Mouse (Mus musculus) heart, embryonic 10.5 days (tissue): ENCODE measurements at regions not wholly inside any gene's neighbourhood (a gene's known extent, or its start where the extent isn't known, plus 50 kb on each side); places are given as distances from the start of the nearest gene placed in this dataset.

Source experiments
- DNase-seq: peaks from one replicate; pipeline ENCODE4 v3.0.0-alpha.2; 2017; ENCODE audit warnings: low spot score
- H3K27ac ChIP-seq: fragments of 300-500 bp; sonication (generic); 2 replicates; pipeline ENCODE4 v1.5.1; 2016; ENCODE audit warnings: mild to moderate bottlenecking
- H3K27me3 ChIP-seq: fragments of 300-500 bp; sonication (generic); 2 replicates; pipeline ENCODE4 v1.6.1; 2016; ENCODE audit warnings: mild to moderate bottlenecking; ENCODE audit not compliant: poor library complexity, insufficient read depth, severe bottlenecking
- H3K36me3 ChIP-seq: fragments of 300-500 bp; sonication (generic); 2 replicates; pipeline ENCODE4 v1.6.1; 2016; ENCODE audit warnings: mild to moderate bottlenecking, moderate library complexity
- H3K4me1 ChIP-seq: fragments of 300-500 bp; sonication (generic); 2 replicates; pipeline ENCODE4 v1.6.1; 2016; ENCODE audit warnings: mild to moderate bottlenecking
- H3K4me3 ChIP-seq: fragments of 300-500 bp; sonication (generic); 2 replicates; pipeline ENCODE4 v1.5.1; 2016; ENCODE audit warnings: mild to moderate bottlenecking, moderate library complexity
- H3K9me3 ChIP-seq: fragments of 300-500 bp; sonication (generic); 2 replicates; pipeline ENCODE4 v1.6.1; 2016; ENCODE audit warnings: mild to moderate bottlenecking, moderate library complexity
- WGBS: fragments of 180-500 bp; shearing (Covaris S2); methylation state at CpG from one replicate; pipeline ENCODE4 v1.1.7; 2016; 5-methylcytosine and 5-hydroxymethylcytosine counted together

DNA sequence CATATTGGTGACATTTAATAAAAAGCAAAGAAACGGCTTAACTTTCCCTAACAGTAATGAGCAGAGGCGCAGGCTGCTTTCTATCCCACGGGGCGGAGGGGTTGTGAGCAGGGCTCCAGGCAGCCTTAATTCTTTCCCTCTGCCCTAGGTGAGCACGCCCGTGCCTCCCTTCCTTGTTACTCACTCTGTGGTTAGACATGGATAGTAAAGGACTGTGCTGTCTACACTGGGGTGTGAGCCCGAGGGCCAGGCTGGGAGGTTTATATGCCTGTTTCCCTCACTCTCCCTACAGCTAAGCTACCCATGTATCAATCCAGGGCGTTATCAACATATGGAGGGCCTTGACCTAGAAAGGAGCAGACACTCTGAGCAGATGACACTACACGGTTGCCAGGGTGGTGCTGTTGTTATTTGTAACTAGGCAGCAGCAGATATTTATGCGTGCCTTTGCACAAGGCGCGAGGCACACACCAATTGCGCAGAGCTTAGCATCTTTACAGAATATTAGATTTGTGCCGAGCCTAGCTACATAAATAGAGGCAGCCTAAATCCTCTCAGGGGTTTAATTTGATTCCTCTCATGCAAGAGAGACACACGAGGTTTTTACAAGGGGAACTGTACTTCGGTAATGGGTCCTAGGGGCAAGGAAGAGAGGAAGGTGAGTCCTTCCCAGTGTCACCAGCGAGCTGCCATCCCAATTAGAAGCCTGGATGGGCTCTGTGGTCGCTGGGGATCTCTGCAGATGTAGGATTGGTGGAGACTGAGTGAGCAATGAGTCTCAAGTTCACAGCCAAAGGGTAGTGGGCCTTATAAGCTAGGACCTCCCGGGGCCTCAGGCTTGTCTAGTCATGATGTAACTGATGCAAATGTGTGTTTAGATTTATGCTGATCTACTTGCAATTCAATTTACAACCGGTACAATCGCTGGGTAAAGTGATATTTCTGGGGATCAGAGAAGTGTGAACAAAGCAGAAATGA lies 278.6 kb upstream of the Kazn start:
- WGBS, result 75% methylated on average over 21 of the region's 21 CpGs

DNA sequence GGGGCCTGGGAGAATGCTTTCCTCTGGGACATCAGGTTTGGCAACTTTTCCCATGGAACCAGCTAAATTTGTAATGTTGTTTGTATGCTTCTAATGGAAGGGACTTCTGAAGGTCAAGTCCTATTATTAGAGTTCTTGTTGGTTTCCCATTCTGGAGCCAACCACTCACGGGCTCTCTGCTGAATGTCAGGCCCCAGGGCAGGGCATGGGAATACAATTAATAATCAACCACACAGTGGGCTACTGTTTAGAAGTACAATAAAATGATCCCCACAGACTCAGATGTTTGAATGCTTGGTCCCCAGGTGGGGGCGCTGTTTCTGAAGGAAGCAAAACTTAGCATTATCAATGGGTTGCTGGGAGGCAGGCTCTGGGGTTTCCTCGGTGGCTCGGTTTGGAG lies 275.6 kb upstream of the Kazn start:
- Histone ChIP-seq H3K27me3 (no peaks in the 10 kb centered on the region), H3K27ac (no peak overlapping the region), H3K4me1 (no peaks in the 10 kb centered on the region), H3K36me3 (no peaks in the 10 kb centered on the region), H3K9me3 (peaks cover 6% of the 10 kb centered on the region; the same call in 1 of the 2 replicates), H3K4me3 (no peak overlapping the region)
- no peak for DNase-seq
- 81% methylated on average over 4 of the region's 4 CpGs for WGBS

More for the DNA sequence above, 278.6 kb upstream of the Kazn start:
- H3K9me3 ChIP-seq, result peaks cover 3% of the 10 kb centered on the region; the same call in 1 of the 2 replicates
- H3K36me3 ChIP-seq, result no peaks in the 10 kb centered on the region
- H3K4me3 ChIP-seq, result no peak overlapping the region
- H3K4me1 ChIP-seq, result no peaks in the 10 kb centered on the region
- no peak overlapping the region for H3K27ac ChIP-seq
- H3K27me3 ChIP-seq, result no peaks in the 10 kb centered on the region
- DNase-seq, result no peak

DNA sequence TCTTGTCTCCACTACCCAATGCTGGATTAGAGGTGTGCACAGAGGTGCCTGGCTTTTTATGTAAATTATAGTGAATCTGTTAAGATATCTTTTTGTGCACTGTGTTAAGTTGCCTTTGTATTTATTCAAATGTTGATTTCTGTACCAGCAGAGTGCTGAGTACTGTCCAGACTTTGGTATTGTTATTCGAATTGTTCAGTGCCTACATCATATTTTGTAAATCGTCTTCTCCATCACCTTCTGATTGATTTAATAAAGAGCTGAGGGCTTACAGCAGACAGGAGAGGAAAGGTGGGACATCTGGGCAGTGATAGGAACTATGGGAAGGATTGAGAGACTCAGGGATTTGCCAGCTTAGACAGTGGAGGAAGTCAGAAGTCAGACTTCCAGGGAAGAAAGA lies 270.2 kb upstream of the Kazn start:
- Histone ChIP-seq H3K4me3 (no peak overlapping the region), H3K9me3 (peaks cover 3% of the 10 kb centered on the region; the same call in 1 of the 2 replicates), H3K4me1 (no peaks in the 10 kb centered on the region), H3K27me3 (peaks cover 28% of the 10 kb centered on the region), H3K36me3 (no peaks in the 10 kb centered on the region), H3K27ac (no peak overlapping the region)
- DNase-seq, result no peak
- WGBS, result 75% methylated on average over 2 of the region's 2 CpGs

DNA sequence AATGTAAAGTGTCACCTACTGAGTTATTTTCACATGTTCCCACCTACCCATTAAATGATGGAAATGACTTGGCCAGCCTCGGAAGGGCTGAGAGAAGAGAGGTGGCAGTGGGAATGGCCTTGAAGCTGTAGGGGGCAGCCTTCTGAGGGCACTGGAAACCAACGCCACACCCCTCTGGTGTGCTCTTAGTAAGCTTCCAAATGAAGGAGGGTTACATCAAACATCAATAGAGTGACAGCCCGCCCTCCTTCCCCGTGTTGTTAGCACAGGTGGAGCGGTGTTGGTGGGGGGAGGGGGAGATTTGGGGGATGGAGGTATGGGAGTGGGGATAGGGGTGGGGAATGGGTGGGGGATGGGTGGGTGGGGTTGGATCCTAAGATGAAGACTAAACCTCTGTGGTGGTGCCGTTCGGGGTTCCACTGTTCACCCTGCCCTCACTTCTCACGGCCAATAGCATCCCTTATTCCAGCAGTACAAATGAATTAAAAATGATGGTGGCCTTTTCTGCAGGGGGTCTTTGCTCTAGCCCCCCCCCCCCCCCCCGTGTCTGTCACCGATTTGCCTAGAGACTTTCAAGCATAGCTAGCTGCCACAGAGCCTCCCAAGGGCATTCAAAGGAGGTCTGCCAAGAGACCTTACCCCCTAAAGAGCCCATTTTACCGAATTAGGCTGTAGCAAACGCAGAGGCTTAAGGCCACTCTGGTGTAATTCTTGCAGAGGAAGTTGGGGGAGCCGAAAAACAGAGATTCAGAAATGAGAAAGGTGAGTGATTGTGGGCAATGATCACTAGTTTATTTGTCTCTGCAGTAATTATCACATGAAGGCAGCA lies 267.4 kb upstream of the Kazn start:
- H3K36me3 ChIP-seq, result no peaks in the 10 kb centered on the region
- no peak for DNase-seq
- no peak overlapping the region for H3K4me3 ChIP-seq
- no peak overlapping the region for H3K27ac ChIP-seq
- no peaks in the 10 kb centered on the region for H3K4me1 ChIP-seq
- 8% methylated on average over 13 of the region's 13 CpGs for WGBS
- H3K27me3 ChIP-seq, result peaks cover 28% of the 10 kb centered on the region
- H3K9me3 ChIP-seq, result no peaks in the 10 kb centered on the region

DNA sequence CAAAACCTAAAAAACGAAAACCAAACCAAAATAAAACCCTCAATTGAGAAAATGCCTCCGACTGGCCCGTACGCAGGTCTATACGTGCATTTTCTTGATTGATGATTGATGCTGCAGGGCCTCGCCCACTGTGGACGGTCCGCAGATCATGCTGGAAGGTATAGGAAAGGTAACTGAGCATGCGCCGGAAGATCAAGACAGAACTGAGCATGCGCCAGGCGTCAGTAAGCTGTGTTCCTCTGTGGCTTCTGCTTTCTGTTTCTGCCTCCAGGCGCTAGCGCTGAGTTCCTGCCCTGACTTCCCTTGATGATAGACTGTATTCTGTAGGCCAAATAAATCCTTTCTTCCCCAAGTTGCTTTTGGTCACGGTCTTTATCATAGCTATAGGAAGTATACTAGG lies 264.6 kb upstream of the Kazn start:
- Histone ChIP-seq H3K4me3 (no peak overlapping the region), H3K4me1 (no peaks in the 10 kb centered on the region), H3K27ac (no peak overlapping the region), H3K27me3 (peaks cover 28% of the 10 kb centered on the region), H3K9me3 (no peaks in the 10 kb centered on the region), H3K36me3 (no peaks in the 10 kb centered on the region)
- DNase-seq, result no peak
- 89% methylated on average over 15 of the region's 15 CpGs for WGBS

DNA sequence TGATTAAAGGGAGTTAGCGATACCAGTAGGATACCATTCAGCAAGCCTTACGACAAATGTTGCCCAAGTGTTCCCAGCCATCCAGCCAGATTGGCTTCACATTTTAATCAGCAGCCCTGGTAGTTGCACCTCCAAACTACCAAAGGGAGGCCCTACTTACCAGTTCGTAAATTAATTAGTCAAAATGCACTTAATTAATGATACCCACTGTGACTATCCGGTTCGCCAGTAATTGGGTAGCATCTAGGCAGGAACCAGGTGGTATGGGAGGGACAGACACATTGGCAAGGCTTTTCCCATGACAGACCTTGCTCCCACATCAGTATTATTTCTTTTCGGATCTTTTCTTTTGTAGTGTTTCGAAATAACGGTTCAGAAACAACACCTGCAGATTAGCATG lies 262.0 kb upstream of the Kazn start:
- DNase-seq, result no peak
- WGBS, result 78% methylated on average over 8 of the region's 8 CpGs

DNA sequence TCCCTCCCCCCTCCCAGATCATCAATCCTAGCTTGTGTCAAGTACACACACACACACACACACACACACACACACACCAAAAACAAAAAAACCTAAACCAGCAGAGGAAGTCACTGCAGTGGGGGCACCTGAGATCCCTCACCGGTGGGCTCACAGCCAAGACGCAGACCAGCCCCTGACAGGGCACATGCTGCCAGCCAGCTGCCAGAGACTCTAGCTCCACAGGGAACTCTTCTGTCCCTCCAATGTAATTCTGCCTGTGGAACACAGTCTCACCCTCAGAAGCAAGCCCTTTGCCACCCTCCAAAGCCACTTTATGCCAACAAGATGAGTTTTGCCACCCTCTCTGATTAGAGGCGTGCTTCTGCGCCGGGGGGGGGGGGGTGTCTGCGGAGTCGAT lies 261.3 kb upstream of the Kazn start:
- Histone ChIP-seq H3K27me3 (peaks cover 41% of the 10 kb centered on the region), H3K4me3 (no peak overlapping the region), H3K27ac (no peak overlapping the region), H3K9me3 (no peaks in the 10 kb centered on the region), H3K4me1 (peaks cover 6% of the 10 kb centered on the region; the same call in 1 of the 2 replicates), H3K36me3 (no peaks in the 10 kb centered on the region)
- DNase-seq, result no peak
- 86% methylated on average over 7 of the region's 7 CpGs for WGBS

More for the DNA sequence above, 262.0 kb upstream of the Kazn start:
- Histone ChIP-seq H3K36me3 (no peaks in the 10 kb centered on the region), H3K4me3 (no peak overlapping the region), H3K27ac (no peak overlapping the region), H3K4me1 (peaks cover 6% of the 10 kb centered on the region; the same call in 1 of the 2 replicates), H3K9me3 (no peaks in the 10 kb centered on the region), H3K27me3 (peaks cover 41% of the 10 kb centered on the region)

DNA sequence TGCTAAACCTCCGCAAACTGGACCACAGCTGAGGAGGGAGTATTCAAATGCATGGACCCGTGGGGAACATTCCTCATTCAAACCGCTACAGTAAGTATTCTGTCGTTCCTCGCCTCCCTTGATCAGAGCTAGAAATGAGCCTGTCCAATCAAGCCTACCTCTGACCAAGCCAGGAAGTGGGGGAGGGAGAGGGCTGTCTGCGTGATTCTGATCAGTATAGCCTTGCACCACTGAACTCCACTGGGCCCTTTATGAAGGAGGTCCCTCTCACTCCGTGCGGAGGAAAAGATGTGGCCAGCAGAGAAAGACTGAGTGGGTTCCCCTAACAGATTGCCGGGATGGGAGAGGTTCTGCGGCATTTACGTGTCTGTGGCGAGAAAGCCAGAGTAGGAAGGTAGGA lies 257.4 kb upstream of the Kazn start:
- Histone ChIP-seq H3K4me3 (no peak overlapping the region), H3K4me1 (peaks cover 9% of the 10 kb centered on the region; the same call in 1 of the 2 replicates), H3K27ac (no peak overlapping the region), H3K36me3 (no peaks in the 10 kb centered on the region), H3K9me3 (no peaks in the 10 kb centered on the region), H3K27me3 (peaks cover 44% of the 10 kb centered on the region)
- WGBS, result 45% methylated on average over 12 of the region's 12 CpGs
- DNase-seq, result no peak

DNA sequence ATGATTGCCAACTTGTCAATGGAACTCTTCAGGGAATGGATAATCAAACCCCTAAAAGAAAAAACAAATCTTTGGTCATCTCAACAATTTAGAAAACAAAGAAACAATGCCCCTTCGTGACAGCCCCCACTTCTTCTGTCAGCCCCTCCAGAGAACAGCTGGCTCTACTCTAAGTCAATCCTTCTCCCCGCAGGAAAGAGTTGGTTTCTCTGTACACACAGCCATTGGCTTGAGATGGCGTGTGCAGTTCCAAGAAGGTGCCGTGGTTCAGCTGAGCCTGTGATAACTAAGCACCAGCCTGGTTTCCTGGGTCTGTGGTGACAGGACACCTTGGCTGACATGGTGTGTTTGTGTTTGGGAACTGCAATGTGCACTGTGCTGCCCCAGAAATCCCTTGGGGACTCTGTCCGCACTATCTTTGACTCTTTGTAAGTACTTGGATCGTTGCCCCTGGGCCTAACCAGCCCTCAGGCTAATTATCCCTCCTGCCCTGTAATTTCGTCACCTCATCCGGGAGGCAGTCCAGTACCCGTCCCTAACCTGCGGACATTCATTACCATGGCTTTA lies 253.8 kb upstream of the Kazn start:
- peaks cover 43% of the 10 kb centered on the region for H3K27me3 ChIP-seq
- DNase-seq, result no peak
- 50% methylated on average over 10 of the region's 10 CpGs for WGBS

DNA sequence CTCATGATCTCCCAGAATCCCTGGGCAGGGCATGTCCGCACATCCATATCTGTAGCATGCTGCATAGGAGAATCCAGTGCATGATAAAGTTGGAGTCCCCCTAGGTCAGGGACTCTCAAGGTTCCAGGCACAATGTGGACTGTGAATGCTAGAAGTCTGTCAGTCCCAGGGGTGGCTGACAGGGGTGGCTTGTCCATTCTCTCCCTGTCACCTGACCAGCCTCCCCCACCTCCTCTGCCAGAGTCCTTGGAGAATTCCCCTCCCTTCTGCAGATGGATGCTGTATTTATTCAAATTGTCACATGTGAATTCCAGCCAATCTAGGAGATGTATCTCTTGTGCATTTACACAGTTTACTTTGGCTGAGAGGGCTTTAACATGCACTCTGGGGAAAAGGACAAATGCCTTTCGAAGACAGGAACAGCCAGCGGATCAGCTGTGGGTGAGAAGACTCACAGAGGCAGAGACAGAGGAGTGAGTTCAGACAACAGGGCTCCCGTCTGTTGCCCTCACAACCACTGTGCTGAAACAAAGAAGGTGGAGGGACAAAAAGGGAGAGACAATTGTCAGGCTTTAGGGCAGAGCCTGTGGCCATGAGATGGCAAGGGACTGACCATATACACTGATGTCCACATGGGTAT lies 246.7 kb upstream of the Kazn start:
- no peak for DNase-seq
- no peaks in the 10 kb centered on the region for H3K9me3 ChIP-seq
- H3K27ac ChIP-seq, result no peak overlapping the region
- H3K4me1 ChIP-seq, result no peaks in the 10 kb centered on the region
- no peak overlapping the region for H3K4me3 ChIP-seq
- peaks cover 4% of the 10 kb centered on the region; the same call in 1 of the 2 replicates for H3K27me3 ChIP-seq
- 73% methylated on average over 4 of the region's 4 CpGs for WGBS
- no peaks in the 10 kb centered on the region for H3K36me3 ChIP-seq

More for the DNA sequence above, 253.8 kb upstream of the Kazn start:
- H3K27ac ChIP-seq, result no peak overlapping the region
- no peak overlapping the region for H3K4me3 ChIP-seq
- H3K9me3 ChIP-seq, result no peaks in the 10 kb centered on the region
- peaks cover 9% of the 10 kb centered on the region; the same call in 1 of the 2 replicates for H3K4me1 ChIP-seq
- H3K36me3 ChIP-seq, result no peaks in the 10 kb centered on the region

DNA sequence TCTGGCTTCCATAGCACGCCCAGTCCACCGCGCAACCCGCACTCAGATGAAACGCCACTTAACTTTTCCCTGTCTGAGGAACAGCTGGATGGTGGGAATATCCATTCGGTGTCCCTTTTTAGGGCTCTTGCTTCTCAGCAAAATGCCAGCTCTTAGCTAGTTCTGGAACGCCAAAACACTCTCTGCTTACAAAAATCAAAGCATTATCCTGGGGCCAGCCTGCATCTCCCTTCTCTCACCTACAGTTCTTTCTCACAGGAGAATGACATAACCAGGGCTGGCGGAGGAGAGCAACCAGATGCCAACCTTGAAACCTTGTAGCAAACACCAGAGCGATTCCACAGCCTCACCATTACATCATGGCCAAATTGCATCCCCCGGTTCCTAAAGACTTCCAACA lies 236.4 kb upstream of the Kazn start:
- Histone ChIP-seq H3K4me1 (no peaks in the 10 kb centered on the region), H3K9me3 (no peaks in the 10 kb centered on the region), H3K36me3 (no peaks in the 10 kb centered on the region), H3K27ac (no peak overlapping the region), H3K27me3 (peaks cover 16% of the 10 kb centered on the region; the same call in 1 of the 2 replicates), H3K4me3 (no peak overlapping the region)
- DNase-seq, result no peak
- 76% methylated on average over 10 of the region's 10 CpGs for WGBS

DNA sequence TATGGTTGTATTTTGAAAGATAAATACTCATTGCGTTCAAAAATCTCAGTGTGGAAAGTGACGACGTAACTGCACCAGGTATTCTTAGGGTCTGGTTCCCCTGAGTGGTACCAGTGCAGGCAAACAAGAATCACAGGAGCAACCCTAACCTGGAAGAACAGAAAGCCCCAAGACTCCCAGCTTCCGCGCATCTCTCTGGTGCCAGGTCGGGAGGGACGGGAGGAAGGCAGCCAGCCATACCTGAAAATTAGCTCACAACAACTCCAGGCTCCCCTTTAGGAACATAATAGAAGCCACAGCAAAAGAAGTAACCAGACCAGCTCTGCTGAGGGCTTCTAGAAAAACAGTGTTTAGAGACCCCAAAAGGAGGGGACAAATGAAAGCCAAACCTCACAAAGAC lies 235.4 kb upstream of the Kazn start:
- DNase-seq, result no peak
- 82% methylated on average over 7 of the region's 7 CpGs for WGBS
- Histone ChIP-seq H3K9me3 (no peaks in the 10 kb centered on the region), H3K4me1 (no peaks in the 10 kb centered on the region), H3K4me3 (no peak overlapping the region), H3K27ac (no peak overlapping the region), H3K36me3 (no peaks in the 10 kb centered on the region), H3K27me3 (peaks cover 16% of the 10 kb centered on the region; the same call in 1 of the 2 replicates)
